Mouse (Mus musculus) right cerebral cortex, postnatal 4 days (tissue): ENCODE measurements around the gene Ap1b1.
A peak's percentile ranks its signal among the peaks of the same experiment; 100 is the strongest.

Source experiments
- DNase-seq: peaks from one replicate; pipeline ENCODE4 v3.0.0-alpha.2; 2022

Ap1b1 gene

GRCm38 (mm10) chr11:4986695-4987486, at the start of gene Ap1b1:
Gene Ap1b1 (plus strand): TSS chr11:4986824.
- peak; percentile 77 for DNase-seq

DNA sequence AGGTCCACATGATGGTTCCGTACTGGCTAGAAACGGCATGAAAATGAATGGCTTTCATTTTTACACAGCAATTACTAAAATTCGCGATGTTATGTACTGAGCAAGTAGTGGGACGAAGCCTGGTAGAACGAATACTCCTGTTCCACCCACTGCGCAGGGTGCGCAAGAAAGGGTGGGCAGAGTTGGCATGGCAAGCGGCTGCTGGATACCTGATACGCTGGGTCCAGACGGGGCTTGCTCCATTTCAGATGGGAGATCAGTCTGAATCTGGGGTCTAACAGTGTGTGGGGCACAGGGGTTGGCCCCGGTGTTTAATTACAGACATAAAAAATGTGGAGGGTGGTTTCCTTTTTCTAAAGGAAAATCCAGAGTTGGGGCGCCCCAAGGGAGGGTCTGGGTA, 40.1 kb upstream of the Ap1b1 start:
- DNase-seq: no peak

GRCm38 (mm10) chr11:4946947-4947812, 39.4 kb upstream of the Ap1b1 start:
- peak; percentile 82 for DNase-seq

DNA sequence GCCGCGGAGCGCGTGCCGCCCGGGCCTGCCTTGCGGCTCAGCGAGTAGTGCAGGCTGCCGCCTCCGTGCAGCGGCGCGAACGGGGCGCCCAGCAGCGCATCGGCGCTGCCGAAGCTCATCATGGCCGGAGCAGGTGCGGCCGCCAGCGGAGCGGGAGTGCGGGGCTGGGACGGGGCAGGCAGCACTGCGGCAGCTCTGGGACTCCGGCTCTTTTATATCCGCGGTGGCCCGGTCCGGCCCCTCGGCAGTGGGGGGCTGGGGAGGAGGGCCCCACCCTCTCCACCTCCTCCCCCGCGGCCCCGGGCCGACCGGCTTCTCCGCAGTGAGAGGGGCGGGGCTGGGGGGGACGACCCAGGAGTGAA, 38.8 kb upstream of the Ap1b1 start, which contains the start of gene Nefh:
TSS of gene Nefh (minus strand) at position 252 of the 362 bp plus-strand sequence.
- DNase-seq: no peak

DNA sequence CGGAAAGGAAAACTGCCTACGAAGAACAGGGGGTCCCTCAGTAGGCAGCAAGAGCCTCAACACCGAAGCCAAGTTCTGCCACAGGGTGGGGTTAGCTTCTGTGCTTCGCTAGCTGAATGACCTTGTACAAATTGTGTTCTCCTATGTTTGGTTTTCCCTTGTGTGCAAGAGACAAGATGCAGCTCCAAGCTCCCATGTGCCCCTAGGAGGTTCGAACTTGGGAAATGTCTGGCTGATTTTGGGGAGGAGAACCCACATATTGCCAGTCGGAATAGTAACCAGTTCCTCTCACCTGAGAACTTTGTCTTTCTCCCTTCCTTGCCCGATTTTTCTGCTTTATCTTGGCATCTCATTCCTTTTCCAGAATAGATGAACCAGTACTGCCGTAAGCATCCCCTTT, 37.8 kb upstream of the Ap1b1 start:
- DNase-seq: no peak

GRCm38 (mm10) chr11:4949256-4950044, 37.2 kb upstream of the Ap1b1 start:
- peak; percentile 41 for DNase-seq

- no peak for DNase-seq
Observed at GRCm38 (mm10) chr11:4953401-4953800, 33.2 kb upstream of the Ap1b1 start.

- no peak for DNase-seq
Observed at GRCm38 (mm10) chr11:4953918-4954317, 32.7 kb upstream of the Ap1b1 start.

- no peak for DNase-seq
Observed at GRCm38 (mm10) chr11:4963099-4963808, 23.4 kb upstream of the Ap1b1 start.

DNA sequence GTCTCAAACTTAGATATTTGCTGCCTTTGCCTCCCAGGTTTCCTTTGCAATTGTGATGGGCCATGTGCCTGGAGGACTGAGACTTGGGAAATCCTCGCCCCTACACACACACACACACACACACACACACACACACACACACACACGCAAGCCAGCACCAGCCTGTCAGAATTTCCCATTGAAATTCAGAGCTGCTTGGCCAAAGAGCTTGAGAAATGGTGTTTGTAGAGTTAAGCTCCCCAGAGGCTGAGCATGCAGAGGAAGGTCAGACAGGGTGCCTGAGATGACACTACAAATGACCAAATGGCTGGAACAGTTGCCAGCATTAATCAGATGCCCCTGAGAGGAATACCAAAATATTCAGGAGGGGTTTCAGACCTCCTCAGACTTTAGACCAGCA, 20.3 kb upstream of the Ap1b1 start:
- no peak for DNase-seq

GRCm38 (mm10) chr11:4966888-4967287, 19.7 kb upstream of the Ap1b1 start:
- no peak for DNase-seq

DNA sequence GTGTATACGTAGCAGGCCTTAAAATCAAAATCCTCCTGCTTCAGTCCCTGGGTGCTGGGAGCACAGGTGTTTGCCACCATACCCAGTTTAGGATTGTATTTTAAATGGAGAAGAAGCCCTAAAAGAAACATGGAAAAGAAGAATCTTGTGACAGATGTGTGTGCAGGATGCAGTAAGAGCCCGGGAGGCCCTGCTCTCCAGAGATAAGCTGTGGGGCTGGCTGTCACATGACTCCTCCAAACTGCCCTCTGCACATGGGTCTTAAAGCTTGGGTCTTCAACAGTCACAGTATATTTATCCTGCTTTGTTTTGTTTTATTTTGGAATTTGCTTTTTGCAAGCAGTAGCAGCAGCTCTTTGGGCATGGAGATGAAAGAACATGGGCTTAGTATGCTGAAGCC, 19.1 kb upstream of the Ap1b1 start:
- DNase-seq: no peak

- no peak for DNase-seq
Observed at GRCm38 (mm10) chr11:4968376-4968775, 18.2 kb upstream of the Ap1b1 start.

- peak; percentile 34 for DNase-seq
Observed at GRCm38 (mm10) chr11:4972967-4973870, 13.4 kb upstream of the Ap1b1 start.

DNA sequence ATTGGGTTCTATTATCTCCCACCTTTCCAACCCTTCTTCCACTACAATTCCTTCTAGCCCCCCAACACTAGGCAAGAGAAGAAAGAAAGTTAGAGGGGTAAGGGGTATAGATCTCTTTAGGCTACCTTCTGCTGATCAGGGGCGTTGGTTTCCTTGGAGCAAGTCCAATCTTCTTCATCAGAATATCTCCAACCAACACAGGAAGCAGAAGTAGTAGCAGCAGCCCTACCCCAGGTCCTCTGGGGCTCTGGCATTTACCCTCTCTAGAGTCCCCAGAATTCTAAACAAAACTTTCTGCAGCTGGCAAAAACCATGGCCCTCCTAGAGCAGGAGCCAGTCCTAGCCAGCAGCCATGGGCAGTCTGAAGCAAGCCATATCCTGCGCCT, 12.8 kb upstream of the Ap1b1 start:
- no peak for DNase-seq

DNA sequence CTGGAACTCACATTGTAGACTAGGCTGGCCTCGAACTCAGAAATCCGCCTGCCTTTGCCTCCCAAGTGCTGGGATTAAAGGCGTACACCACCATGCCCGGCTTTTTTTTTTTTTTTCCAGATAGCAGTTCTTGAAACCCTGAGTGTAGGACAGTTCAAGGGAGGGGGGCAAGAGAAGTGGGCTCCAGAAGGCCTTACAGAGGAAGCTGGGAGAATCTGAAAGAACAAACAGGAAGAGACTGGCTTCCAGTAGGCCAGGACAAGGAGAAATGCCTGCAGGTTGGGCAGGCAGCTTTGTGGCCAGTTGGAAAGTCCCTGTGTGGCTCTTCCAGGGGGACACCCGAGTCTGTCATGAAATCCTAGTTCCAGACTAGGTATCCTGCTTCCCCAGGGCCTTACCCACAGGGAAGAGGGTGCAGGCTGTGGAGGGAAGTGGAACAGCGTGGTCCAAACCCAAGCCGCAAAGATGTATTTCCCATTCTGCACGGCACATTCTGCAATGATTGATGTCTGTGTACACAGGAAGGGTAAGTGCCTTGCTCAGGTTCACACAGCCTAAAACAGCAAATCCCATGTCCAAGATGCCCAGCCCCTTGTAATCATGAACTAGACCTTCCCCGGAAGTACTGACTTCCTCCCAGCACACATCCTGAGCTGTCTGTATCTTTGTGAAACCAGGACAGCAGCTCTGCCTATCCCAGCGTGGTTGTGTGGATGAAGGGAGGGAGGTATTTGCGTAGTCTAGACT, 12.1 kb upstream of the Ap1b1 start:
- DNase-seq: no peak

DNA sequence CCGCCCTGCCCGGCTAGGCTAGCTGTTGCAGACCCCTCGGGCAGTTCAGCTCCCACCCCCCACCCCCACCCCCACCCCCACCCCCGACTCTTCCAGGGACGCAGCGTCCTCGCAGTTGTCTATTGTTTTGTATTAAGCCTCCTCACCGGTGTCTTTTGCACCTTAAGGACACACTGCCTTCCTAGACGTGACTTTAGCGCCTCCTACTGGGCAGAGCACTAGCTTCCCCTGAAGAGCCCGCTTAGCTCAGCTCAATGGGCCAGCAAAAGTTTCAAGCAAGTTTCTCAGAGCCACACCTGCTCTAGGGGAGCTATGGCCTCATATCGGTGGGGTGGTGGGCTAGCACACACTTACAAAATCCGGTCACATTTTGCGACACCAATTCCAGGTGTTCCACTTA, 11.0 kb upstream of the Ap1b1 start:
- DNase-seq: peak; percentile 75

DNA sequence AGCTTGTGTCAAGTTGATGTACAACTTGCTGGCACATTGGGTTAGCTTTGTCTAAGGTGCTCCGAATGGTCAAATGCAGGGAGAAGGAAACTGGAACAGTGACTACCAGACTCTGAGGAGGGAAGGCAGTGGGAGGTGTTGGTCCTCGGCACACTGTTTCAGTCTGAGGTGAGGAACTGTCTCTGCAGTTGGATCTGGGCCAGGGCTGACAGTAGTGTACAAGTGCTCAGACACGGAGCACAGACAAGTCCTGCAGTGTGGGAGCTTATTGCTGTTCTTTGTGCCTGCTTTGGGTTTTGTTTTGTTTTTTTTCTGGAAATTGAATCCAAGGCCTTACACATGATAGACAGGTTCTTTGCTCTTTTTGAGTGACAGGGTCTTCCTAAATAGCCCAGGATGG, 3.6 kb upstream of the Ap1b1 start:
- no peak for DNase-seq

GRCm38 (mm10) chr11:4983538-4983937, 3.1 kb upstream of the Ap1b1 start:
- DNase-seq: no peak

GRCm38 (mm10) chr11:4984249-4984648, 2.4 kb upstream of the Ap1b1 start:
- no peak for DNase-seq

- no peak for DNase-seq
Observed at GRCm38 (mm10) chr11:4984799-4985198, 1.8 kb upstream of the Ap1b1 start.
